Mouse (Mus musculus) midbrain, postnatal 0 days (tissue): ENCODE measurements at regions not wholly inside any gene's neighbourhood (a gene's known extent, or its start where the extent isn't known, plus 50 kb on each side); places are given as distances from the start of the nearest gene placed in this dataset.

Experiments
- ATAC-seq: fragments of 200-750 bp; cut with Nextera tagmentation; 2 replicates; pipeline ENCODE4 v1.8.0; 2017; ENCODE audit warnings: moderate number of reproducible peaks, mild to moderate bottlenecking, moderate TSS enrichment, moderate library complexity; ENCODE audit not compliant: low FRiP score
- DNase-seq: peaks from one replicate; pipeline ENCODE4 v3.0.0-alpha.2; 2015; ENCODE audit warnings: low spot score
- H3K27ac ChIP-seq: fragments of 300-500 bp; sonication (generic); 2 replicates; pipeline ENCODE4 v1.5.1; 2014; ENCODE audit warnings: low read depth, mild to moderate bottlenecking, low read length, mixed read lengths
- H3K27me3 ChIP-seq: fragments of 300-500 bp; sonication (generic); 2 replicates; pipeline ENCODE4 v1.6.1; 2014; ENCODE audit warnings: low read length, control low read depth, mixed read lengths; ENCODE audit not compliant: insufficient read depth
- H3K36me3 ChIP-seq: fragments of 300-500 bp; sonication (generic); 2 replicates; pipeline ENCODE4 v1.6.1; 2014; ENCODE audit warnings: low read length, control low read depth, mixed read lengths; ENCODE audit not compliant: insufficient read depth
- H3K4me1 ChIP-seq: fragments of 300-500 bp; sonication (generic); 2 replicates; pipeline ENCODE4 v1.6.1; 2014; ENCODE audit warnings: mild to moderate bottlenecking, control low read depth, antibody characterized with exemption, low read length, mixed read lengths; ENCODE audit not compliant: insufficient read depth
- H3K4me2 ChIP-seq: fragments of 300-500 bp; sonication (generic); 2 replicates; pipeline ENCODE4 v1.6.1; 2014; ENCODE audit warnings: low read depth, mild to moderate bottlenecking, low read length, mixed read lengths; ENCODE audit not compliant: poor library complexity, severe bottlenecking
- H3K4me3 ChIP-seq: fragments of 300-500 bp; sonication (generic); 2 replicates; pipeline ENCODE4 v1.5.1; 2014; ENCODE audit warnings: low read depth, mild to moderate bottlenecking, low read length, moderate library complexity
- H3K9ac ChIP-seq: fragments of 300-500 bp; sonication (generic); replicated peaks from 2 replicates; pipeline ENCODE4 v1.6.1; 2014; ENCODE audit warnings: mild to moderate bottlenecking, low read length, moderate library complexity, mixed read lengths; ENCODE audit not compliant: poor library complexity, severe bottlenecking
- H3K9me3 ChIP-seq: fragments of 300-500 bp; sonication (generic); 2 replicates; pipeline ENCODE4 v1.6.1; 2016; ENCODE audit warnings: low read length, control low read depth
- CTCF ChIP-seq: IDR thresholded peaks from 2 replicates; pipeline ENCODE4 v1.5.1; 2016; ENCODE audit warnings: antibody characterized with exemption, mild to moderate bottlenecking
- WGBS: fragments of 180-500 bp; shearing (Covaris S2); extraction: QIAGEN DNeasy Blood & Tissue Kit; methylation state at CpG from one replicate; pipeline ENCODE4 v1.1.7; 2014; 5-methylcytosine and 5-hydroxymethylcytosine counted together

GRCm38 (mm10) chr11:114379411-114379824, 288.9 kb upstream of the Rpl38 start:
- Histone ChIP-seq H3K27me3 (no peaks in the 10 kb centered on the region), H3K9ac (no peak overlapping the region), H3K4me1 (peaks cover 4% of the 10 kb centered on the region; the same call in 1 of the 2 replicates), H3K4me3 (no peak overlapping the region), H3K36me3 (no peaks in the 10 kb centered on the region), H3K9me3 (no peaks in the 10 kb centered on the region), H3K27ac (no peak overlapping the region), H3K4me2 (no peak overlapping the region)
- DNase-seq (no peak), ATAC-seq (no peak)
- TF ChIP-seq CTCF, result no peak
- 67% methylated on average over 8 of the region's 8 CpGs for WGBS

- H3K9me3 ChIP-seq, result no peaks in the 10 kb centered on the region
- no peak overlapping the region for H3K4me2 ChIP-seq
- no peaks in the 10 kb centered on the region for H3K36me3 ChIP-seq
- no peak for ATAC-seq
- WGBS, result 53% methylated on average over 14 of the region's 14 CpGs
- H3K4me1 ChIP-seq, result peaks cover 4% of the 10 kb centered on the region; the same call in 1 of the 2 replicates
- no peak overlapping the region for H3K9ac ChIP-seq
- no peaks in the 10 kb centered on the region for H3K27me3 ChIP-seq
- DNase-seq, result peak; percentile 47
- H3K27ac ChIP-seq, result no peak overlapping the region
- no peak overlapping the region for H3K4me3 ChIP-seq
- no peak for TF ChIP-seq CTCF
Observed at GRCm38 (mm10) chr11:114375921-114376320, 292.4 kb upstream of the Rpl38 start.

GRCm38 (mm10) chr11:114370708-114371107, 297.6 kb upstream of the Rpl38 start:
- Histone ChIP-seq H3K36me3 (no peaks in the 10 kb centered on the region), H3K9ac (no peak overlapping the region), H3K27me3 (no peaks in the 10 kb centered on the region), H3K4me1 (no peaks in the 10 kb centered on the region), H3K4me2 (no peak overlapping the region), H3K4me3 (no peak overlapping the region), H3K9me3 (no peaks in the 10 kb centered on the region), H3K27ac (no peak overlapping the region)
- DNase-seq, result peak; percentile 11
- no peak for ATAC-seq
- WGBS, result 20% methylated on average over 10 of the region's 10 CpGs
- TF ChIP-seq CTCF, result no peak

GRCm38 (mm10) chr11:114367779-114368178, 300.5 kb upstream of the Rpl38 start:
- Histone ChIP-seq H3K27me3 (no peaks in the 10 kb centered on the region), H3K4me2 (no peak overlapping the region), H3K36me3 (no peaks in the 10 kb centered on the region), H3K4me1 (no peaks in the 10 kb centered on the region), H3K9me3 (no peaks in the 10 kb centered on the region), H3K9ac (no peak overlapping the region), H3K27ac (no peak overlapping the region), H3K4me3 (no peak overlapping the region)
- ATAC-seq, result no peak
- 78% methylated on average over 7 of the region's 8 CpGs for WGBS
- TF ChIP-seq CTCF, result no peak
- DNase-seq, result no peak

DNA sequence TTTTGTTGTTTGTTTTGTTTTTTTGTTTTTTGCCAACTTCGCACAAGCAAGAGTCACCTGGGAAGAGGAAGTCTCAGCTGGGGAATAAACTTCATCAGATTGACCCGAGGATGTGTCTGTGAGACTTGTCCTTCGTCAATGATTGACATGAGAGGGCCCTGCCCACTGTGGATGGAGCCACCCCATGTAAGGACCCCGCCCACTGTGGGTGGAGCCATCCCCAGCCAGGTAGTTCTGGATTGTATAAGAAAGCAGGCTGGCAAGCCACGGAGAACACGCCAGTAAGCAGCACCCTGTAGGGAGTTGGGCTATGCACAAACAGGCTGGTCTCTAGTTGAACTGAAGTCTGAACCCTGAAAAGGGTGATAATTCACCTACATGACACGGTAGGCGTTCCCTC, 294.1 kb upstream of the Sdk2 start:
- Histone ChIP-seq H3K36me3 (no peaks in the 10 kb centered on the region), H3K4me3 (no peak overlapping the region), H3K27ac (no peak overlapping the region), H3K9me3 (no peaks in the 10 kb centered on the region), H3K4me2 (no peak overlapping the region), H3K27me3 (no peaks in the 10 kb centered on the region), H3K9ac (no peak overlapping the region), H3K4me1 (no peaks in the 10 kb centered on the region)
- 80% methylated on average over 8 of the region's 8 CpGs for WGBS
- no peak for ATAC-seq
- no peak for DNase-seq
- no peak for TF ChIP-seq CTCF

DNA sequence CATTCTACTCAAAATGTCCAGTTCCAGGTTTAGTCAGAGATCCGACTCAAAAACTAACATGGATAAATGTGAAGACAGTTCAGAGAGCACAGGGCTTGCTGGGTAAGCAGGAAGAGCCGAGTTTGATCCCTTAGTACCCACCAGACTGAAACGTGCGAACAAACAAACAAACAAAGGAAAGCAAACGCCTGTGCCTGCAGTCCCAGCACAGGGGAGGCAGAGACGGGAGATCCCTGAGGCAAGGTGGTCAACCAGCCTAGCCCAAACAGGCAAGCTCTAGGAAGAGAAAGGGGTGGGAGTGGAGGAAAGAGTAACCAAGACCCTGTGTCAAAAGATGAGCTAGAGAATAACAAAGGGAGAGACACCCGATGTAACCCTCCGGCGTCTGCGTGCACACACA, 293.5 kb upstream of the Sdk2 start:
- H3K9me3 ChIP-seq, result no peaks in the 10 kb centered on the region
- no peak for DNase-seq
- ATAC-seq, result no peak
- no peaks in the 10 kb centered on the region for H3K27me3 ChIP-seq
- H3K4me1 ChIP-seq, result no peaks in the 10 kb centered on the region
- TF ChIP-seq CTCF, result no peak
- no peak overlapping the region for H3K9ac ChIP-seq
- no peak overlapping the region for H3K4me2 ChIP-seq
- H3K4me3 ChIP-seq, result no peak overlapping the region
- 90% methylated on average over 10 of the region's 10 CpGs for WGBS
- no peak overlapping the region for H3K27ac ChIP-seq
- no peaks in the 10 kb centered on the region for H3K36me3 ChIP-seq
